Mouse (Mus musculus) neural tube, embryonic 12.5 days (tissue): Measurements from ENCODE around the gene Gbp3. TPM values are rescaled to one million over a fixed set of nuclear protein-coding genes. Genes with fewer than 3 reads are reported as not detected.

Experiments
- ATAC-seq: fragments of 200-750 bp; cut with Nextera tagmentation; 2 replicates; pipeline ENCODE4 v1.8.0; 2017; ENCODE audit warnings: low read depth, mild to moderate bottlenecking, moderate TSS enrichment, moderate library complexity; ENCODE audit not compliant: low FRiP score
- H3K27ac ChIP-seq: fragments of 300-500 bp; sonication (generic); 2 replicates; pipeline ENCODE4 v1.5.1; 2016
- H3K27me3 ChIP-seq: fragments of 300-500 bp; sonication (generic); replicated peaks from 2 replicates; pipeline ENCODE4 v1.6.1; 2016; ENCODE audit warnings: mild to moderate bottlenecking
- H3K36me3 ChIP-seq: fragments of 300-500 bp; sonication (generic); 2 replicates; pipeline ENCODE4 v1.6.1; 2016; ENCODE audit warnings: mild to moderate bottlenecking
- H3K4me1 ChIP-seq: fragments of 300-500 bp; sonication (generic); 2 replicates; pipeline ENCODE4 v1.6.1; 2016
- H3K4me2 ChIP-seq: fragments of 300-500 bp; sonication (generic); replicated peaks from 2 replicates; pipeline ENCODE4 v1.6.1; 2016; ENCODE audit warnings: mild to moderate bottlenecking
- H3K4me3 ChIP-seq: fragments of 300-500 bp; sonication (generic); 2 replicates; pipeline ENCODE4 v1.5.1; 2016
- H3K9ac ChIP-seq: fragments of 300-500 bp; sonication (generic); 2 replicates; pipeline ENCODE4 v1.6.1; 2016; ENCODE audit warnings: mild to moderate bottlenecking
- H3K9me3 ChIP-seq: fragments of 300-500 bp; sonication (generic); 2 replicates; pipeline ENCODE4 v1.6.1; 2016; ENCODE audit warnings: mild to moderate bottlenecking
- WGBS: fragments of 180-500 bp; shearing (Covaris S2); methylation state at CpG from one replicate; pipeline ENCODE4 v1.1.7; 2016; 5-methylcytosine and 5-hydroxymethylcytosine counted together
- polyA plus RNA-seq: library from polyadenylated mRNA; unstranded; fragments of >200 nt; fragmentation: Nextera tagmentation; extraction: Ambion mirVana; gene quantifications from 2 replicates; pipeline ENCODE4 v1.2.1, GENCODE M21; 2016

Gene Gbp3
- polyA plus RNA-seq, 1 experiment from 2014 or later: 0.66 TPM

GRCm38 (mm10) chr3:142597923-142598322, 38.1 kb downstream of the Gbp3 start:
- 87% methylated on average over 3 of the region's 3 CpGs for WGBS
- no peak for ATAC-seq

GRCm38 (mm10) chr3:142601675-142602074, 41.8 kb downstream of the Gbp3 start:
- ATAC-seq: no peak
- Histone ChIP-seq H3K4me1 (no peaks in the 10 kb centered on the region), H3K4me2 (no peak overlapping the region)

More at GRCm38 (mm10) chr3:142597923-142598322, 38.1 kb downstream of the Gbp3 start:
- Histone ChIP-seq H3K27me3 (no peaks in the 10 kb centered on the region), H3K4me3 (no peak overlapping the region), H3K9ac (no peak overlapping the region), H3K36me3 (no peaks in the 10 kb centered on the region), H3K4me2 (no peak overlapping the region), H3K4me1 (no peaks in the 10 kb centered on the region), H3K9me3 (no peaks in the 10 kb centered on the region), H3K27ac (no peak overlapping the region)

GRCm38 (mm10) chr3:142618658-142619057, 58.8 kb downstream of the Gbp3 start:
- Histone ChIP-seq H3K9me3 (no peaks in the 10 kb centered on the region), H3K27ac (no peak overlapping the region), H3K4me2 (no peak overlapping the region), H3K36me3 (no peaks in the 10 kb centered on the region), H3K4me1 (no peaks in the 10 kb centered on the region), H3K9ac (no peak overlapping the region), H3K27me3 (no peaks in the 10 kb centered on the region), H3K4me3 (no peak overlapping the region)
- WGBS: 85% methylated on average over 3 of the region's 3 CpGs
- ATAC-seq: no peak

More at GRCm38 (mm10) chr3:142601675-142602074, 41.8 kb downstream of the Gbp3 start:
- H3K4me3 ChIP-seq: no peak overlapping the region
- no peaks in the 10 kb centered on the region for H3K27me3 ChIP-seq
- no peaks in the 10 kb centered on the region for H3K36me3 ChIP-seq
- H3K9ac ChIP-seq: no peak overlapping the region
- H3K9me3 ChIP-seq: no peaks in the 10 kb centered on the region
- H3K27ac ChIP-seq: no peak overlapping the region

GRCm38 (mm10) chr3:142619606-142620005, 59.8 kb downstream of the Gbp3 start:
- no peak for ATAC-seq
- whole genome bisulfite sequencing: 39% methylated on average over 1 of the region's 1 CpGs
- Histone ChIP-seq H3K4me2 (no peak overlapping the region), H3K27ac (no peak overlapping the region), H3K4me3 (no peak overlapping the region), H3K9ac (no peak overlapping the region), H3K9me3 (no peaks in the 10 kb centered on the region), H3K27me3 (no peaks in the 10 kb centered on the region), H3K4me1 (no peaks in the 10 kb centered on the region), H3K36me3 (no peaks in the 10 kb centered on the region)

- Histone ChIP-seq H3K36me3 (no peaks in the 10 kb centered on the region), H3K9ac (no peak within 1 kb of the TSS), H3K4me3 (no peak within 1 kb of the TSS), H3K4me1 (no peaks in the 10 kb centered on the region), H3K9me3 (no peaks in the 10 kb centered on the region), H3K27ac (no peak within 1 kb of the TSS), H3K27me3 (no peaks in the 10 kb centered on the region), H3K4me2 (no peak within 1 kb of the TSS)
- 72% methylated on average over 4 of the region's 4 CpGs for whole genome bisulfite sequencing
- no peak for ATAC-seq
Measured at GRCm38 (mm10) chr3:142620111-142620955, 60.5 kb downstream of the Gbp3 start, which contains the start of gene Gbp2. Gene Gbp2, plus strand, starts transcription at chr3:142620602.

GRCm38 (mm10) chr3:142620956-142621562, 61.2 kb downstream of the Gbp3 start:
- Histone ChIP-seq H3K9me3 (no peaks in the 10 kb centered on the region), H3K36me3 (no peaks in the 10 kb centered on the region), H3K4me3 (no peak overlapping the region), H3K9ac (no peak overlapping the region), H3K27me3 (no peaks in the 10 kb centered on the region), H3K4me1 (no peaks in the 10 kb centered on the region), H3K4me2 (no peak overlapping the region), H3K27ac (no peak overlapping the region)
- 50% methylated on average over 3 of the region's 3 CpGs for WGBS
- ATAC-seq: no peak

Other genes starting within 250 kb of the Gbp3 start
- gene Pdlim5, start 164.3 kb upstream of the Gbp3 start, polyA plus RNA-seq: 16.1 and 18.1 TPM in 2 replicates
- gene Gbp5, start 66.0 kb upstream of the Gbp3 start, polyA plus RNA-seq: not detected in 2 replicates
- 1.0 and 1.3 TPM in 2 replicates for gene Gbp7, start 29.7 kb upstream of the Gbp3 start, polyA plus RNA-seq
- not detected in 2 replicates for gene Gbp2b, start 34.8 kb downstream of the Gbp3 start, polyA plus RNA-seq
- gene Gbp2, start 60.6 kb downstream of the Gbp3 start, polyA plus RNA-seq: 0.22 and 0.36 TPM in 2 replicates
- 9.0 and 9.6 TPM in 2 replicates for gene Kyat3, start 141.0 kb downstream of the Gbp3 start, polyA plus RNA-seq
- gene Gtf2b, start 205.0 kb downstream of the Gbp3 start, polyA plus RNA-seq: 90.5 and 93.4 TPM in 2 replicates